Mouse (Mus musculus) yolk sac, embryonic 10.5 days (tissue): ENCODE measurements around the gene Cct8l1.

ENCODE experiments used
- DNase-seq: peaks from one replicate; pipeline ENCODE4 v3.0.0-alpha.2; 2017; ENCODE audit warnings: low spot score

The Cct8l1 gene

GRCm38 (mm10) chr5:25515767-25516166, at the start of gene Cct8l1:
Gene Cct8l1 (plus strand): TSS chr5:25516067.
- DNase-seq = no peak

DNA sequence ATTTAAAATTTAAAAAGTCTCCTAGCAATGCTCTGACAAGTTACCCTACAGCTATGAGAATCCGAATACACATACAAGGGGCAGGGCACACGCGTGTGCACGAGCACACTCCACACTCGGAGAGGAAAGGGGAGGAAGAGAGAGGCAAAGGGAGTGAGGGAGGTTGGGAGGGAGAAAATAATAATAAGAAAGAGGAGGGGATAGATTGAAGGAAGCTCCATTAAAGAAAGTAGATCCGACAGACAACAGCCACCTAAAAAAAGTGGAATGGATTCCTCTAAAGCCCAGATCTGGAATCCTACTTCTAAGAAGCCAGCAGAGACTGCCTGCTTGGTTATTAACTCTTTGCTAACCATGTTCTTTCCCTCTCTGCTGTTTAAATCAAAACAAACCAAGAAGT, 43.8 kb upstream of the Cct8l1 start:
- peak; percentile 7 for DNase-seq

DNA sequence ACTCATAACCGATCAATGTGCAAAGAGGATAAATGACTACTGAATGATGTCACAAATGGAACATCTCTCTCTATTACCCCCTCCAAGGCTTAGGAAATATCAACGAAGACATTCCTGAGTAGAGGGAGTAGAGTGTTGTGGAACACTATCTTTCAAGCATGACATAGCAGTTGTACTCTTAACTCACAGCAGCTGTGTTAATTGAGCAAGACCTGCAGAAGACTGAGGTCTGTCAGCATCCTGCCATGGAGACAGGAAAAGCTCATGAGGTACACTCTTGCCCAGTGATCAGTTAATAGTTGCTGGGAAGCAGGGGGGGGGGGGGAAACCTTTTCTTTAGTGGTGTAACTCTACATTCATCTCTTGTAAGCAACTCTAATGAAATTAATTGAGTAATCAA, 40.1 kb upstream of the Cct8l1 start:
- no peak for DNase-seq

DNA sequence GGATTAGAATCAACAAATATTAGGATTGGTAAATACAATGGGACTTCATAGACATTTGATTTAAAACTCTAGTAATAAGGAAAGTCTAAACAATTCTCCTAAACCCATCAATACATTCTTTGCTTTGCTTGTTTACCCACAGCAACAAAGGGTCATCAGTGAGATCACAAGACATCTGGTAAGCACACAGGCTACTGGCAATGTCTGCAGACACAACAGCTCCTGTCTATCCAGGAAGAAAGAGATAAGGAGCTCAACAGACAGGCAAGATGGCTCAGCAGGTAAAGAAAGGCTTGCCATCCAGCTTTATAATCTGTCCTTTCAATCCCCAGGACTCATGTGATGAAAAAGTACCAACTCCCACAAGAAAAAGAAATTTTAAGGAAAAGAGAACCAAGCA, 37.0 kb upstream of the Cct8l1 start:
- no peak for DNase-seq

DNA sequence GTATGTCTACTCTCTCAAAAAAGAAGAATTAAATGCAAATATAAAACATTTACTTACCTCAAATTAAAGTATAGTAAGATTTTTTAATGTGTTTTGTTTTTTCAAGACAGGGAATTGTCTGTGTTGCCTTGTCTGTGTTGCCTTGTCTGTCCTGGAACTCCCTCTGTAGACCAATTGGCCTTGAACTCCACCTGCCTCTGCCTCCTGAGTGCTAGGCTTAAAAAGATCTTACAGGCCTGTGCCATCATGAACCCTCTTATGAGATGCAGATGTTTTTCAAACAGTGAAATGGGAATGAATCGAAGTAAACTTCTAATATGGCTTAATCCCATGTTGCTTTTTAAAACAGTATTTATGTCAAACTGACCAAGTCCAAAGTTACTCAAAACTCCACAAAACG, 19.2 kb upstream of the Cct8l1 start:
- no peak for DNase-seq

GRCm38 (mm10) chr5:25497369-25497719, 18.5 kb upstream of the Cct8l1 start:
- no peak for DNase-seq

GRCm38 (mm10) chr5:25497720-25498345, 18.0 kb upstream of the Cct8l1 start:
- DNase-seq = peak; percentile 53

DNA sequence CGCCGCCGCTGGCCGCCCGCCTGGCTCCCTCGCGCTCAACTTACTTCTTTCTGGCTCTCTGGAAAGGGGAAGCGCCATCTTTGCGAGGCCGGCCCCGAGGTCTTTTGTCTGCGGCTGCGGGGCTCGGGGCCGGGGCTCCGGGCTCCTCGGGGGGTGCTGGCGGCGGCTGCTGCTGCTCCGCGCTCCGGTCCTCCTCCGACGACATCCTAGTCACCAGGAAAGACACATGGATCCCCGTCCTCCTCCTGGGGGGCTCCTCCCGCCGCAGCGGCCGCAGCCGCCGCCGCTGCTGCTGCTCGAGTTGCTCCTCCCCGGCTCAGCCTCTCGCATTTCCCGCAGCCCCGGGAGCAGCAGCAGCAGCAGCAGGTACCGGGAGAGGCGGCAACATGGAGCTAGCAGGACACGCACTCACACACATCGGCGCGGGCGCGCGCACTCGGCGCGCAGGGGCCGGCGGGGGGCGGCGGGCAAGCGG, 17.5 kb upstream of the Cct8l1 start, which contains the start of gene Kmt2c:
Gene Kmt2c (minus strand): TSS at position 438 of the 475 bp plus-strand sequence.
- peak; percentile 78 for DNase-seq

DNA sequence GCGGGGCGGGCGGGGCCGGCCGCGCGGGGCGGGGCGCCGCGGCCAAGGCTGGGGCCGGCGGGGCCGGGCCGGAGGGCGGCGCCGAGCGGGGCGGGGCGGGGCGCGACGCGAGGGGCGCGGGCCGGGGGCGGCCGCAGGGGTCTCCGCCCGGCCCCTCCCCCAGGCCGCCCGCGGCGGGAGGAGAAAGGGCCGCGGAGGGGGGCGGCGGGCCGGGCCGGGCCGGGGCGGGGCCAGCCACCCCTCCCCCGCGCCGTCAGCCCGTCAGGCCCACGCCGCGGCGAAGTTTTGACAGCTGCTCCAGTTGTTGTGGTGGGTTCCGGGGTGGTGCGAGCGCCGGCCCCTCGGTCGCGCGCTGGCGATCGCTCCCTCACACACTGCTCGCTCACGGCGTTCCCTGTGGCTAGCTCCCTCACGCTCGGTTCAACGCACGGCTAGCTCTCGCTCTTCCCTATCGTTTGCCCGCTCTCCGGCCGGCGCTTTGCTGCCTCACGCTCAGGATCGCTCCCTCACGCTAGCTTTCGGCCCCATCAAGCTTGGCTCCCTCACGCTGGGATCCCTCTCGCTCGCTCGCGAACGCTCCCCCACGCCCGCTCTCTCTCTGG, 16.9 kb upstream of the Cct8l1 start:
- DNase-seq = no peak

- peak; percentile 96 for DNase-seq
Observed at GRCm38 (mm10) chr5:25499423-25500398, 16.2 kb upstream of the Cct8l1 start.

- no peak for DNase-seq
Observed at GRCm38 (mm10) chr5:25500686-25501085, 15.2 kb upstream of the Cct8l1 start.

DNA sequence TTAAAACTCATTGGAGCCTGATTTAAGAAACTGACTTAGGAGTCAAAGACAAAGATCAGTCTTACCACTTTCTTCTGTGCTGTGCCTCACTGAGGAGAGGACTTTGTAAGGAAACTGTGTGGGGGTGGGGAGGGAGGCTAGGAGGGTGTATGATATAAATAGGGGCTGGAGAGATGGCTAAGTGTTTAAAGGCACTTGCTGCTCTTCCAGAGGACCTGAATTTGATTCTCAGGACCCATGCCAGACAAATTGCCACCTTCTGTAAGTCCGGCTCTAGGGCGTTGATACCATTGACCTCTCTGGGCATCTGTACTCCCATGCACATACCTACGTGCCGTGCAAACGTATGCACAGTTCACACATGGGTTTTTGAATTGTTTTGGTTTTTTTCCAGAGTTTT, 9.8 kb upstream of the Cct8l1 start:
- no peak for DNase-seq

GRCm38 (mm10) chr5:25516301-25516895, 531 bp downstream of the Cct8l1 start:
- DNase-seq = no peak

DNA sequence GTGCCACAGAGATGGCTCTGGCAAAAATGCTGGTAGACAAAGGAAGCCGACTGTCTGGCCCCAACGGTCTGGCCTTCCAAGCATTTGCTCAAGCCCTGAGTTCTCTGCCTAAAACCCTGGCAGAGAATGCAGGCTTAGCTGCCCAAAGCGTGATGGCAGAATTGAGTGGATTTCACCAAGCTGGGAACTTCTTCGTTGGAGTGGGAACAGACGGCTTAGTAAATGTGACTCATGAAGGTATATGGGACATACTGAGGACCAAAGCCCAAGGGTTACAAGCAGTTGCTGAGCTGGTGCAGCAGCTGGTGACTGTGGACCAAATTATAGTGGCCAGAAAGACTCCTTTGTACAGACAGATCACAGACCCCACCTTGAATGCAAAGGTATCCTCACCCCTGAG, 1.7 kb downstream of the Cct8l1 start:
- no peak for DNase-seq

GRCm38 (mm10) chr5:25519820-25520219, 4.0 kb downstream of the Cct8l1 start:
- no peak for DNase-seq

GRCm38 (mm10) chr5:25521461-25521860, 5.6 kb downstream of the Cct8l1 start:
- DNase-seq = no peak

- DNase-seq = peak; percentile 55
Observed at GRCm38 (mm10) chr5:25526116-25526515, 10.2 kb downstream of the Cct8l1 start.

GRCm38 (mm10) chr5:25526926-25527325, 11.1 kb downstream of the Cct8l1 start:
- DNase-seq = no peak

- no peak for DNase-seq
Observed at GRCm38 (mm10) chr5:25527971-25528370, 12.1 kb downstream of the Cct8l1 start.

DNA sequence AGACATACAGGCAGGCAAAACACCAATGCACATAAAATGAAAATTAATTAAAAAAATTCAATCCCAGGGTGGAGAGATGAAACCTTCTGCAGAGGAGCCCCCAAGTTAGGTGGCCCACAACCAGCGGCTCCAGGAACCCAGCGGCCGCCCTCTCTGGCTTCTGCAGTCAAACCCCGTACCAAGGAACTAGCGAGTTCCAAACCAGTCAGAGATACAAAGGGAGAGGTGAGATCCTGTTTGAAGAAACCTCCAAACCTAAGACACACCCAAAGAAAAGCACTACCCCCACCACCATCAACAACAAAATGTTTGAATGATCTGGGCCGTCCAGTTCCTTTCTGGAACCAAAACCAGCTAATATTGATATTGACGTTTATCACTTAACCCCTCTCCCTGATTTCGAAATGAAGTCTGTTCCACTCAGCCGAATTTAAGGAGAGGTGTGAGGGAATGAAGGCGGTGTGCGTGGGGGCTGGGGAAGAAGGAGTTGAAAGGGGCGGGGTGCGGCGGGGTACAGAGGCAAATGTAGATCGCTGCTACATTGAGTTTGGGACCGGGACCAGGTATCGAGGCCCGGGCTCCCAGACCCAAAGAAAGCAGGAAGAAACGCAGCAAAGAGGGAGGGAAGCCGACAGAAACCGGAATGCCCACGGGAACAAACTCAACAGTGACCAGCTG, 13.1 kb downstream of the Cct8l1 start:
- DNase-seq = no peak

DNA sequence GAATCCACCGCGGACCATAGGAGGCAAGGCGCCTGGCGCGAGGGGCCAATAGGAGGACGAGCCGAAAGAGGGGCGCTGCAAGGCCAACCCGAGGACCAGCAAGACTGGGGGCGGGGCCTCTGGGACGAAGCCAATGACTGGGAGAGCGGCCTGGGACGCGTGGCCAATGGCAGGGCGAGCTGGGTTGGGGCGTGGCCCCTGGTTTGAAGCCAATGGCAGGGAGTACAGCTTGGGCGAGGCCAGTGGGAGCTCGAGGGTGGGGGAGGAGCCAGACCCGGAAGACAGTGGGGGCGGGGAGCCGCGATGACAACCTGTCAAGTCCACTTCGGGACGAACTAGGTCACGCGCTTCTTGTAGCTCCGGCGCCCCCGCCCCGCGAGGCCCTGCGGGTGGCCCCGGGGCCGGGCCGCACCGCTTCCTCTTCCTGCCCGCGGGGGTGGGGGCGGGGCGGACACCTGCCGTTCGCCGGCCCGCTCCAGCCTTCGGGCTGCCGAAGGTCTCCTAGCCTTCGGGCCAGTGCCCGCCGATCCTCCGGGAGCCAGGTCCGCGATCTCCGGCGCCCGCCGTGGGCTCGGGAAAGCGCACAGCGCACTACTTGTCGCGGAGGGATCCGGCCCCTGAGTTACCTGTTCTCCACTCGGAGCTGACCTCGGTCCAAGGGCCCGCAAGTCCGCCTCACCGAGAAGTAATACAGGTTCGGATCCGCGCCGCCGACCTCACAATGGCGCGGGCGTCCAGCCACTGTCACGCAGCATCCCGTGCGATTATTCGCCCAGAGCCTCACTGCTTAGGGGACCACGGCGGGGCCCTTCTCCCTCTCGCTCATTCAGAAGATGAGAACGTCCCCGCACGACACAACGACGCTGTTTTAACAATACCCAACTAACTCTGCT, 13.9 kb downstream of the Cct8l1 start:
- peak; percentile 100 for DNase-seq
